Mouse (Mus musculus): ENCODE measurements around the gene Sobp. TPM values are rescaled to one million over a fixed set of nuclear protein-coding genes. Genes with fewer than 3 reads are reported as not detected.

Gene Sobp
- total RNA-seq, 1 experiment, result 0.31 TPM

GRCm38 (mm10) chr10:43106196-43106595 is 68.1 kb downstream of the Sobp start:
- no peaks in the 10 kb centered on the region for H3K36me3 ChIP-seq (ENCODE audit: control insufficient read depth, insufficient read depth, low read length, poor library complexity, severe bottlenecking)
- no peak overlapping the region for H3K9ac ChIP-seq (ENCODE audit: insufficient read depth, low read depth, low read length, poor library complexity, severe bottlenecking)
- no peaks in the 10 kb centered on the region for H3K4me1 ChIP-seq (ENCODE audit: control insufficient read depth in 2 of 2, insufficient read depth in 2 of 2, low read length in 2 of 2, poor library complexity in 1 of 2)
- no peak overlapping the region for H3K27ac ChIP-seq (ENCODE audit: insufficient read depth, low read depth, low read length, poor library complexity, severe bottlenecking)
- TF ChIP-seq MAFK (IDR thresholded peaks at IDR 0.05; ENCODE audit: insufficient read depth, low read depth, low read length), result no peak
- TF ChIP-seq ZC3H11A (IDR thresholded peaks at IDR 0.05; ENCODE audit: borderline replicate concordance, low read depth, low read length), result no peak
- no peak for TF ChIP-seq ZNF384 (IDR thresholded peaks at IDR 0.05; ENCODE audit: low read depth, low read length)
- no peak for TF ChIP-seq CHD2 (IDR thresholded peaks at IDR 0.05; ENCODE audit: low read depth, low read length)
- TF ChIP-seq HCFC1 (IDR thresholded peaks at IDR 0.05; ENCODE audit: borderline replicate concordance, insufficient read depth, low read length), result no peak
- H3K9me3 ChIP-seq (ENCODE audit: control insufficient read depth, insufficient read depth, low read depth, low read length), result no peaks in the 10 kb centered on the region
- no peak for DNase-seq (ENCODE audit: low read depth, low spot score)
- no peak overlapping the region for H3K4me3 ChIP-seq (ENCODE audit: insufficient read depth in 1 of 2, low read depth in 1 of 2, low read length in 2 of 2, poor library complexity in 1 of 2, severe bottlenecking in 1 of 2)
- in situ Hi-C loops (cut with MboI; ENCODE audit: low sequenced_read_pairs in 2 of 2, unreplicated experiment in 2 of 2), result no loop called here

GRCm38 (mm10) chr10:43100513-43100912 is 73.8 kb downstream of the Sobp start:
- no peaks in the 10 kb centered on the region for H3K4me1 ChIP-seq (ENCODE audit: control insufficient read depth in 2 of 2, insufficient read depth in 2 of 2, low read length in 2 of 2, poor library complexity in 1 of 2)
- TF ChIP-seq ZNF384 (IDR thresholded peaks at IDR 0.05; ENCODE audit: low read depth, low read length) (no peak), MAFK (IDR thresholded peaks at IDR 0.05; ENCODE audit: insufficient read depth, low read depth, low read length) (no peak), HCFC1 (IDR thresholded peaks at IDR 0.05; ENCODE audit: borderline replicate concordance, insufficient read depth, low read length) (no peak), CHD2 (IDR thresholded peaks at IDR 0.05; ENCODE audit: low read depth, low read length) (no peak), ZC3H11A (IDR thresholded peaks at IDR 0.05; ENCODE audit: borderline replicate concordance, low read depth, low read length) (no peak)
- DNase-seq (ENCODE audit: low read depth, low spot score), result no peak
- H3K27ac ChIP-seq (ENCODE audit: insufficient read depth, low read depth, low read length, poor library complexity, severe bottlenecking), result no peak overlapping the region
- no peaks in the 10 kb centered on the region for H3K9me3 ChIP-seq (ENCODE audit: control insufficient read depth, insufficient read depth, low read depth, low read length)
- in situ Hi-C loops (cut with MboI; ENCODE audit: low sequenced_read_pairs in 2 of 2, unreplicated experiment in 2 of 2), result no loop called here
- H3K4me3 ChIP-seq (ENCODE audit: insufficient read depth in 1 of 2, low read depth in 1 of 2, low read length in 2 of 2, poor library complexity in 1 of 2, severe bottlenecking in 1 of 2), result no peak overlapping the region
- H3K9ac ChIP-seq (ENCODE audit: insufficient read depth, low read depth, low read length, poor library complexity, severe bottlenecking), result no peak overlapping the region
- no peaks in the 10 kb centered on the region for H3K36me3 ChIP-seq (ENCODE audit: control insufficient read depth, insufficient read depth, low read length, poor library complexity, severe bottlenecking)

- in situ Hi-C loops (cut with MboI; ENCODE audit: low sequenced_read_pairs in 2 of 2, unreplicated experiment in 2 of 2), result no loop called here
- TF ChIP-seq HCFC1 (IDR thresholded peaks at IDR 0.05; ENCODE audit: borderline replicate concordance, insufficient read depth, low read length) (no peak), ZC3H11A (IDR thresholded peaks at IDR 0.05; ENCODE audit: borderline replicate concordance, low read depth, low read length) (no peak), ZNF384 (IDR thresholded peaks at IDR 0.05; ENCODE audit: low read depth, low read length) (no peak), CHD2 (IDR thresholded peaks at IDR 0.05; ENCODE audit: low read depth, low read length) (no peak), MAFK (IDR thresholded peaks at IDR 0.05; ENCODE audit: insufficient read depth, low read depth, low read length) (no peak)
These were observed 75.1 kb downstream of the Sobp start for GRCm38 (mm10) chr10:43099229-43099628.

GRCm38 (mm10) chr10:43097755-43098154 is 76.6 kb downstream of the Sobp start:
- Histone ChIP-seq H3K9ac (ENCODE audit: insufficient read depth, low read depth, low read length, poor library complexity, severe bottlenecking) (no peak overlapping the region), H3K4me1 (ENCODE audit: control insufficient read depth in 2 of 2, insufficient read depth in 2 of 2, low read length in 2 of 2, poor library complexity in 1 of 2) (no peaks in the 10 kb centered on the region), H3K4me3 (ENCODE audit: insufficient read depth in 1 of 2, low read depth in 1 of 2, low read length in 2 of 2, poor library complexity in 1 of 2, severe bottlenecking in 1 of 2) (no peak overlapping the region), H3K27ac (ENCODE audit: insufficient read depth, low read depth, low read length, poor library complexity, severe bottlenecking) (no peak overlapping the region), H3K36me3 (ENCODE audit: control insufficient read depth, insufficient read depth, low read length, poor library complexity, severe bottlenecking) (no peaks in the 10 kb centered on the region), H3K9me3 (ENCODE audit: control insufficient read depth, insufficient read depth, low read depth, low read length) (no peaks in the 10 kb centered on the region)
- DNase-seq (ENCODE audit: low read depth, low spot score), result no peak
- TF ChIP-seq ZC3H11A (IDR thresholded peaks at IDR 0.05; ENCODE audit: borderline replicate concordance, low read depth, low read length), result no peak
- no peak for TF ChIP-seq MAFK (IDR thresholded peaks at IDR 0.05; ENCODE audit: insufficient read depth, low read depth, low read length)
- TF ChIP-seq ZNF384 (IDR thresholded peaks at IDR 0.05; ENCODE audit: low read depth, low read length), result no peak
- no peak for TF ChIP-seq CHD2 (IDR thresholded peaks at IDR 0.05; ENCODE audit: low read depth, low read length)
- TF ChIP-seq HCFC1 (IDR thresholded peaks at IDR 0.05; ENCODE audit: borderline replicate concordance, insufficient read depth, low read length), result no peak
- in situ Hi-C loops (cut with MboI; ENCODE audit: low sequenced_read_pairs in 2 of 2, unreplicated experiment in 2 of 2), result no loop called here

More at GRCm38 (mm10) chr10:43099229-43099628, 75.1 kb downstream of the Sobp start:
- H3K27ac ChIP-seq (ENCODE audit: insufficient read depth, low read depth, low read length, poor library complexity, severe bottlenecking), result no peak overlapping the region
- no peaks in the 10 kb centered on the region for H3K36me3 ChIP-seq (ENCODE audit: control insufficient read depth, insufficient read depth, low read length, poor library complexity, severe bottlenecking)
- no peak overlapping the region for H3K4me3 ChIP-seq (ENCODE audit: insufficient read depth in 1 of 2, low read depth in 1 of 2, low read length in 2 of 2, poor library complexity in 1 of 2, severe bottlenecking in 1 of 2)
- H3K9me3 ChIP-seq (ENCODE audit: control insufficient read depth, insufficient read depth, low read depth, low read length), result no peaks in the 10 kb centered on the region
- DNase-seq (ENCODE audit: low read depth, low spot score), result no peak
- H3K9ac ChIP-seq (ENCODE audit: insufficient read depth, low read depth, low read length, poor library complexity, severe bottlenecking), result no peak overlapping the region
- H3K4me1 ChIP-seq (ENCODE audit: control insufficient read depth in 2 of 2, insufficient read depth in 2 of 2, low read length in 2 of 2, poor library complexity in 1 of 2), result no peaks in the 10 kb centered on the region

- H3K4me1 ChIP-seq (ENCODE audit: control insufficient read depth in 2 of 2, insufficient read depth in 2 of 2, low read length in 2 of 2, poor library complexity in 1 of 2), result no peaks in the 10 kb centered on the region
- H3K36me3 ChIP-seq (ENCODE audit: control insufficient read depth, insufficient read depth, low read length, poor library complexity, severe bottlenecking), result no peaks in the 10 kb centered on the region
- H3K27ac ChIP-seq (ENCODE audit: insufficient read depth, low read depth, low read length, poor library complexity, severe bottlenecking), result no peak overlapping the region
- H3K4me3 ChIP-seq (ENCODE audit: insufficient read depth in 1 of 2, low read depth in 1 of 2, low read length in 2 of 2, poor library complexity in 1 of 2, severe bottlenecking in 1 of 2), result no peak overlapping the region
- no peaks in the 10 kb centered on the region for H3K9me3 ChIP-seq (ENCODE audit: control insufficient read depth, insufficient read depth, low read depth, low read length)
- no peak overlapping the region for H3K9ac ChIP-seq (ENCODE audit: insufficient read depth, low read depth, low read length, poor library complexity, severe bottlenecking)
- no peak for DNase-seq (ENCODE audit: low read depth, low spot score)
- no peak for TF ChIP-seq ZNF384 (IDR thresholded peaks at IDR 0.05; ENCODE audit: low read depth, low read length)
- no peak for TF ChIP-seq CHD2 (IDR thresholded peaks at IDR 0.05; ENCODE audit: low read depth, low read length)
- TF ChIP-seq ZC3H11A (IDR thresholded peaks at IDR 0.05; ENCODE audit: borderline replicate concordance, low read depth, low read length), result no peak
- no peak for TF ChIP-seq HCFC1 (IDR thresholded peaks at IDR 0.05; ENCODE audit: borderline replicate concordance, insufficient read depth, low read length)
- TF ChIP-seq MAFK (IDR thresholded peaks at IDR 0.05; ENCODE audit: insufficient read depth, low read depth, low read length), result no peak
- in situ Hi-C loops (cut with MboI; ENCODE audit: low sequenced_read_pairs in 2 of 2, unreplicated experiment in 2 of 2), result no loop called here
These were observed 77.7 kb downstream of the Sobp start for GRCm38 (mm10) chr10:43096614-43097013.
